Mouse (Mus musculus) lung, embryonic 14.5 days (tissue): ENCODE measurements around the gene Zfp444. TPM values are rescaled to one million over a fixed set of nuclear protein-coding genes. Genes with fewer than 3 reads are reported as not detected.
"Not testable (repeated sequence)": the region's sequence is repeated elsewhere in the genome, so short reads cannot be mapped to it uniquely, and the experiment has no call there.

Source experiments
- ATAC-seq: fragments of 200-750 bp; cut with Nextera tagmentation; 2 replicates; pipeline ENCODE4 v1.8.0; 2017; ENCODE audit warnings: mild to moderate bottlenecking, moderate TSS enrichment, moderate library complexity; ENCODE audit not compliant: insufficient read depth
- DNase-seq: peaks from one replicate; pipeline ENCODE4 v3.0.0-alpha.2; 2015
- H3K27ac ChIP-seq: fragments of 300-500 bp; sonication (generic); 2 replicates; pipeline ENCODE4 v1.5.1; 2014; ENCODE audit warnings: low read depth, mild to moderate bottlenecking, moderate library complexity
- H3K27me3 ChIP-seq: fragments of 300-500 bp; sonication (generic); 2 replicates; pipeline ENCODE4 v1.6.1; 2014; ENCODE audit warnings: low read length, control low read depth; ENCODE audit not compliant: insufficient read depth
- H3K36me3 ChIP-seq: fragments of 300-500 bp; sonication (generic); 2 replicates; pipeline ENCODE4 v1.6.1; 2014; ENCODE audit warnings: control low read depth; ENCODE audit not compliant: insufficient read depth
- H3K4me1 ChIP-seq: fragments of 300-500 bp; sonication (generic); 2 replicates; pipeline ENCODE4 v1.6.1; 2014; ENCODE audit warnings: antibody characterized with exemption, control low read depth; ENCODE audit not compliant: insufficient read depth
- H3K4me2 ChIP-seq: fragments of 300-500 bp; sonication (generic); 2 replicates; pipeline ENCODE4 v1.6.1; 2014; ENCODE audit warnings: mild to moderate bottlenecking
- H3K4me3 ChIP-seq: fragments of 300-500 bp; sonication (generic); 2 replicates; pipeline ENCODE4 v1.5.1; 2014; ENCODE audit warnings: low read depth, low read length
- H3K9ac ChIP-seq: fragments of 300-500 bp; sonication (generic); 2 replicates; pipeline ENCODE4 v1.6.1; 2014
- H3K9me3 ChIP-seq: fragments of 300-500 bp; sonication (generic); 2 replicates; pipeline ENCODE4 v1.6.1; 2016; ENCODE audit warnings: low read depth, low read length, control low read depth
- CTCF ChIP-seq: IDR thresholded peaks from 2 replicates; pipeline ENCODE4 v1.5.1; 2016; ENCODE audit warnings: antibody characterized with exemption, low read depth
- WGBS: fragments of 180-500 bp; shearing (Covaris S2); extraction: QIAGEN DNeasy Blood & Tissue Kit; methylation state at CpG from one replicate; pipeline ENCODE4 v1.1.7; 2014; 5-methylcytosine and 5-hydroxymethylcytosine counted together
- polyA plus RNA-seq: library from polyadenylated mRNA; unstranded; fragments of >200 nt; fragmentation: Nextera tagmentation; extraction: Ambion mirVana; gene quantifications from 2 replicates; pipeline ENCODE4 v1.2.1, GENCODE M21; 2014

Zfp444 gene
- polyA plus RNA-seq, 1 experiment from 2014 or later, result 57.3 TPM

DNA sequence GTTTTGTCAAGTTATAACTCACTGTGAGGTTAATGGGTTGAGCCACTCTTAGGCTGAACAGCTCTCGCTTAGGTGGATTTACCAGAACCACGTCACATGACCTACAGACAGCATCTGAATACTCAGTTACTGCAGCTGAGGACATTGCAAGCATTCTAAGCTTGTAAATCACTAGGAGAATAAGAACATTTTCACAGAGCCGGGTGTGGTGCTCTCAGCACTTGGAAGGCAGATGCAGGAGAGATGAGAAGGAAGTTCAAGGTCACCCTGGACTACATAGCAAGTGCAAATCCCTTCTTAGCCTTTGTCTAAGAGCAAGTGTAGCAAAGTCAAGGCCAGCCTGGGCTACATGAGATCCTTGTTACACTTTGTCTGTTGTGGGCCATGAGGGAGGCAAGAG is 32.2 kb downstream of the Zfp444 start:
- no peak overlapping the region for H3K4me3 ChIP-seq
- no peak for TF ChIP-seq CTCF
- no peak overlapping the region for H3K9ac ChIP-seq
- no peaks in the 10 kb centered on the region for H3K27me3 ChIP-seq
- no peaks in the 10 kb centered on the region for H3K36me3 ChIP-seq
- no peak for ATAC-seq
- no peak for DNase-seq
- no peaks in the 10 kb centered on the region; the same call in 1 of the 2 replicates for H3K9me3 ChIP-seq
- no peak overlapping the region for H3K27ac ChIP-seq
- no peaks in the 10 kb centered on the region for H3K4me1 ChIP-seq
- WGBS, result 70% methylated on average over 3 of the region's 3 CpGs
- H3K4me2 ChIP-seq, result no peak overlapping the region

DNA sequence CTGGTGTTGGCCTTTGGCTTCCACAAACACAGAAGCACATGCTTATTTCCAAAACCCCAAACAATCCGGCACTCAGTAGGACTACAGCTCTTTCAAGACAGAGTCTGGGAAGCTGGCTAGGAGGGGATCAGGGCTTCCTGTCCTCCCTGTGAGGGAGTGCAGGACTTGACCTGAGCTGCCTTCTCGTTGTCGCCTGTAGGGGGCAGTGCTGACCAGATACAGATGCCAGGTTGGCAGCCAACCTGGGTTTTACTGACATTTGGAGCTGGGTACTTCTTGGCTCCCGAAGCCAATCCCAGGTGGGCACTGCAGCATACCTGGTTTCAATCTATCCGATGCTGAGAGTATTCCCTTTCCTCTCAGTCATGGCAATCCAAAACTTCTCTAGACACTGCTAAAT is 41.1 kb downstream of the Zfp444 start:
- Histone ChIP-seq H3K4me2 (no peak overlapping the region), H3K9ac (no peak overlapping the region), H3K27me3 (no peaks in the 10 kb centered on the region), H3K9me3 (no peaks in the 10 kb centered on the region), H3K4me1 (no peaks in the 10 kb centered on the region), H3K36me3 (no peaks in the 10 kb centered on the region), H3K4me3 (no peak overlapping the region), H3K27ac (no peak overlapping the region)
- DNase-seq (no peak), ATAC-seq (no peak)
- 54% methylated on average over 5 of the region's 5 CpGs for WGBS
- TF ChIP-seq CTCF, result peak; percentile 45

DNA sequence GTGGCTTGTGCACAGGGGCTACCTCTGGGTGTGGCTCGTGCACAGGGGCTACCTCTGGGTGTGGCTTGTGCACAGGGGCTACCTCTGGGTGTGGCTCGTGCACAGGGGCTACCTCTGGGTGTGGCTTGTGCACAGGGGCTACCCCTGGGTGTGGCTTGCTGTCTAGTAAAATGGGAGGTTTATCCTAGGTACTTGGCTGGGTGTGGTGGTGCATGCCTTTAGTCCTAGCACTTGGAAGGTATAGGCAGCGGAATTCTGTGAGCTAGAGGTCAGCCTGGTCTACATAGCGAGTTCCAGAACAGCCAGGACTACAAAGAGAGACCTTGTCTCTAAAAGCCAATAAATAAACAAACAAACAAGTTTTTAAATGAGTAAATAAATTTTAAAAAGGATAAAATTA is 42.7 kb downstream of the Zfp444 start:
- H3K4me1 ChIP-seq, H3K36me3 ChIP-seq, H3K9me3 ChIP-seq, ATAC-seq, H3K27me3 ChIP-seq, H3K9ac ChIP-seq, DNase-seq, H3K27ac ChIP-seq, H3K4me3 ChIP-seq, H3K4me2 ChIP-seq: not testable (repeated sequence)
- 63% methylated on average over 4 of the region's 4 CpGs for WGBS

DNA sequence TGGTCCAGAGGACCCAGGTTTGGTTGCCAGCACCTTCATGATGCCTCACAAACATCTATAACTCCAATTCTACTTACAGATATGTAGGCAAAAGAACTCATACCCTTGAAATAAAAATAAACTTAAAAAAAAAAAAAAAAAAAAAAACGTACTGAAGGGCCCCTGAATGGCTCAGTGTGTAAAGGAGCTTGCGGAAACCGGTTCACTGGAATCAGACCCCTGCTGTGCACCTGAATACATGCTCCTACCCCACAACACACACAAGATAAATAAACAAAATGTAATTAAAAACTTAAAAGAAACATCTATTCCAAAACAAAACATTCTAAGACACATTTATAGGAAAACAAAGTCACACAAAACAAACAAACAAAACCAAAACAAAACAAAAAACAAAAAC is 48.1 kb downstream of the Zfp444 start:
- Histone ChIP-seq H3K27me3 (no peaks in the 10 kb centered on the region), H3K9ac (no peak overlapping the region), H3K36me3 (no peaks in the 10 kb centered on the region), H3K4me3 (no peak overlapping the region), H3K4me1 (no peaks in the 10 kb centered on the region), H3K27ac (no peak overlapping the region), H3K4me2 (no peak overlapping the region), H3K9me3 (no peaks in the 10 kb centered on the region)
- DNase-seq, result no peak
- no peak for TF ChIP-seq CTCF
- 57% methylated on average over 3 of the region's 3 CpGs for WGBS
- no peak for ATAC-seq

DNA sequence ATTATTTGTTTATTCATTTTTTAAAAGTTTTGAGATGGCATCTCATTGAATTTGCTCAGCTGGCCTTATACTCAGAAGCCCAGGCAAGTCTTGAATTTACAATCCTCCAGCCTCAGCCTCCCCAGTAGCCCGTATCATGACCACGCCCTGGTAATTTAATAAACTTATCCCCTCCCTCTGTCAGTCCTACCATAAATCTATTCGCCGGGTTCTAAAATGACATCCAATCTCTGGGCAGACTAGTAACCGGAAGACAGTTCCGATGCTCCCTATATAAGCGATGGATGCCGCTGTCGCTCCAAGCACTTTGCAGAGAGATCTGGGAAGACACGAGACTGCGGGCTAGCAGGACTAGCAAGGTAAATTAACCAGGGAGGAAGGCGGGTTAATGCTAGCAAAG is 50.0 kb downstream of the Zfp444 start, which contains the start of gene Zscan5b:
TSS of gene Zscan5b (plus strand) at position 301 of the 400 bp plus-strand sequence.
- TF ChIP-seq CTCF, result no peak
- Histone ChIP-seq H3K27ac (no peak within 1 kb of the TSS), H3K4me1 (no peaks in the 10 kb centered on the region), H3K9me3 (no peaks in the 10 kb centered on the region), H3K36me3 (no peaks in the 10 kb centered on the region), H3K4me3 (no peak within 1 kb of the TSS), H3K27me3 (no peaks in the 10 kb centered on the region), H3K9ac (no peak within 1 kb of the TSS), H3K4me2 (no peak within 1 kb of the TSS)
- 91% methylated on average over 12 of the region's 12 CpGs for WGBS
- no peak for ATAC-seq
- DNase-seq, result no peak

DNA sequence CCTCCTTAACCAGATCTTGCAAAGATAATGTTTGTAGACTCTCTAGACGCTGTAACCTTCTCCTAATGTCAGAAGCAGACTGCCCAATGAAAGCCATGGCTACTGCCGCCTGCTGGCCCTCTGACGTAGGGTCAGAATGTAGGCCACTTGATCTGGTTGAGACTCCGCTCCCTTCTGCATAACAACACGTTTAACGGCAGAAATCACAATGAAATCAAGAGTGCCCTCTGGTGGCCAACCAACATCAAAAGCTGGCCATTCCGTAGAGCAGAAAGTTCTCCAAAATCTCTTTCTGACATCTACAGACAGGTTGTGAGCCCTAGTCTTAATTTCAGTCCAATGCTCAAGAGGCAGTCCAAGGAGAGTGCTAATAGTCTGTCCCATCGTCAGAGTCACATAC is 56.5 kb downstream of the Zfp444 start:
- H3K27me3 ChIP-seq, H3K4me3 ChIP-seq, H3K36me3 ChIP-seq, H3K9ac ChIP-seq, H3K9me3 ChIP-seq, ATAC-seq, H3K4me2 ChIP-seq, H3K4me1 ChIP-seq, H3K27ac ChIP-seq: not testable (repeated sequence)
- DNase-seq, result peak; percentile 21
- WGBS, result 54% methylated on average over 8 of the region's 8 CpGs

DNA sequence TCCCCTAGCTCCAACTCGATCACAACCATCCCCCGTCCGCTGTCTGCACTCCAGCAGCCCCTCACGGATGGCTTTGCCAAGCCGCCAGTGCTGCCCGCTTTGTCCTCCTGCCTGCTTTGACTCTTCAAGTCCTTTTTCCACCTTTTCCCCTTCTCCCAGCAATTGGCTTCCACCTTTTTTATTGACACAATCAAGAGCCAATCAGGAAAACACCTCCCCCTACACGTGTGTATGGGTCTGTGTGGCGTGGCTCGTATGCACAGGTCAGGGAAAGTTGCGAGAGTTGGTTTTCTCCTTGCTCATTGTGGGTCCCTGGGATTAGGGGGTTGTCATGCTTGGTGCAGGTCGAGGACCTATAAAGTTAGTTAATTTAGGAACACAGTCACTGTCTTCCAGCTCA is 67.8 kb downstream of the Zfp444 start:
- Histone ChIP-seq H3K9ac (no peak overlapping the region), H3K27ac (no peak overlapping the region), H3K4me3 (no peak overlapping the region), H3K27me3 (no peaks in the 10 kb centered on the region), H3K4me2 (no peak overlapping the region), H3K4me1 (no peaks in the 10 kb centered on the region), H3K36me3 (no peaks in the 10 kb centered on the region), H3K9me3 (no peaks in the 10 kb centered on the region)
- TF ChIP-seq CTCF, result no peak
- DNase-seq (no peak), ATAC-seq (no peak)
- WGBS, result 38% methylated on average over 11 of the region's 11 CpGs

DNA sequence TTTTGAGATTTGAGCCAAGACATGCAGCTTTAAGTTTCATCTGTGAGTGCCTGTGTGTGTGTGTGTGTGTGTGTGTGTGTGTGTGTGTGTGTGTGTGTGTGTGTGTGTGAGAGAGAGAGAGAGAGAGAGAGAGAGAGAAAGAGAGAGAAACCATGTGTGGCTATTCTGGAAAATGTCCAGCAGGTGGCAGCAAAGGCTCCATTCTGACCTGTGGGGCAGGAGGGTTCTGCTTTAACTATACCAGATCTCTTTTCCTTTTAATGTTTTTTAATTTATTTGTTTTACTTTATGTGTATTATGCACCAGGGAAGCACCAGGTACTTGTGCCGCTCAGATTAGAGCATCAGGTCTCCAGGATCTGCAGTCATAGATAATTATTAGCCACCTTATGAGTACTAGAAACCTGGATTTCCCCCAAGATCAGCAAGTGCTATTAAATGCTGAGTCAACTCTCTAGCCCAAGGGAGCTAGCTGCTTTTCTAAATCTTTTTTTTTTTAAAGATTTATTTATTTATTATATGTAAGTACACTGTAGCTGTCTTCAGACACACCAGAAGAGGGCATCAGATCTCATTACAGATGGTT is 68.9 kb downstream of the Zfp444 start:
- not testable (repeated sequence) for H3K36me3 ChIP-seq, H3K27me3 ChIP-seq, H3K27ac ChIP-seq

More for the DNA sequence above, 68.9 kb downstream of the Zfp444 start:
- H3K9ac ChIP-seq, ATAC-seq, H3K9me3 ChIP-seq, H3K4me1 ChIP-seq, H3K4me2 ChIP-seq, H3K4me3 ChIP-seq: not testable (repeated sequence)
- peak; percentile 61 for TF ChIP-seq CTCF
- peak; percentile 62 for DNase-seq
- 29% methylated on average over 1 of the region's 1 CpGs for WGBS

Other genes with a start within 250 kb of the Zfp444 start
- not detected in 2 replicates for gene Vmn1r65, start 161.2 kb upstream of the Zfp444 start, polyA plus RNA-seq
- not detected in 2 replicates for gene Nlrp4c, start 127.1 kb upstream of the Zfp444 start, polyA plus RNA-seq
- gene Zfp787, start 16.2 kb upstream of the Zfp444 start, polyA plus RNA-seq, result 12.7 and 14.9 TPM in 2 replicates
- not detected in 2 replicates for gene Galp, start 24.9 kb downstream of the Zfp444 start, polyA plus RNA-seq
- gene Zscan5b, start 50.1 kb downstream of the Zfp444 start, polyA plus RNA-seq, result not detected in 2 replicates
- gene Epp13, start 80.5 kb downstream of the Zfp444 start, polyA plus RNA-seq, result not detected in 2 replicates
- 5.8 and 6.0 TPM in 2 replicates for gene Zfp667, start 114.4 kb downstream of the Zfp444 start, polyA plus RNA-seq
- 5.3 and 6.6 TPM in 2 replicates for gene Zfp583, start 159.1 kb downstream of the Zfp444 start, polyA plus RNA-seq
- 1.2 and 1.6 TPM in 2 replicates for gene Gm3854, start 171.5 kb downstream of the Zfp444 start, polyA plus RNA-seq
- gene Zfp78, start 191.1 kb downstream of the Zfp444 start, polyA plus RNA-seq, result 2.1 and 2.7 TPM in 2 replicates
- 9.6 and 11.9 TPM in 2 replicates for gene Zfp28, start 211.1 kb downstream of the Zfp444 start, polyA plus RNA-seq
- 0.22 and 0.61 TPM in 2 replicates for gene Smim17, start 226.5 kb downstream of the Zfp444 start, polyA plus RNA-seq
- not detected in 2 replicates for gene Gm20715, start 238.1 kb downstream of the Zfp444 start, polyA plus RNA-seq